Mouse (Mus musculus): ENCODE measurements around the gene Gp1ba.

The Gp1ba gene

GRCm38 (mm10) chr11:70629557-70629956 lies 9.4 kb upstream of the Gp1ba start:
- no peak for DNase-seq

GRCm38 (mm10) chr11:70630129-70630528 lies 8.8 kb upstream of the Gp1ba start:
- peak; percentile 87 for DNase-seq

GRCm38 (mm10) chr11:70635601-70636000 lies 3.3 kb upstream of the Gp1ba start:
- DNase-seq: no peak

GRCm38 (mm10) chr11:70637764-70638163 lies 1.2 kb upstream of the Gp1ba start:
- no peak for DNase-seq

- DNase-seq: no peak
Measured at GRCm38 (mm10) chr11:70638293-70638692, 629 bp upstream of the Gp1ba start.

- DNase-seq: no peak
Measured at GRCm38 (mm10) chr11:70639976-70640375, 1.1 kb downstream of the Gp1ba start.

GRCm38 (mm10) chr11:70641241-70641640 lies 2.3 kb downstream of the Gp1ba start:
- DNase-seq: no peak

- DNase-seq: no peak
Measured at GRCm38 (mm10) chr11:70643051-70643450, 4.1 kb downstream of the Gp1ba start.

- DNase-seq: no peak
Measured at GRCm38 (mm10) chr11:70644564-70645103, 5.7 kb downstream of the Gp1ba start.

- DNase-seq: no peak
Measured at GRCm38 (mm10) chr11:70645461-70646258, 6.7 kb downstream of the Gp1ba start.

- DNase-seq: peak; percentile 63
Measured at GRCm38 (mm10) chr11:70646259-70646555, 7.3 kb downstream of the Gp1ba start.

- peak; percentile 99 for DNase-seq
Measured at GRCm38 (mm10) chr11:70646691-70647650, 8.0 kb downstream of the Gp1ba start, which contains the start of the genes Rnf167 and Slc25a11. TSS of gene Rnf167 (plus strand) at chr11:70647235. TSS of gene Slc25a11 (minus strand) at chr11:70647479.

GRCm38 (mm10) chr11:70647716-70648420 lies 8.9 kb downstream of the Gp1ba start:
- DNase-seq: peak; percentile 48

- no peak for DNase-seq
Measured at GRCm38 (mm10) chr11:70648512-70648911, 9.6 kb downstream of the Gp1ba start.

- DNase-seq: no peak
Measured at GRCm38 (mm10) chr11:70649185-70649734, 10.3 kb downstream of the Gp1ba start.

- DNase-seq: no peak
Measured at GRCm38 (mm10) chr11:70650322-70651175, 11.6 kb downstream of the Gp1ba start.

- DNase-seq: no peak
Measured at GRCm38 (mm10) chr11:70651391-70651790, 12.5 kb downstream of the Gp1ba start.

GRCm38 (mm10) chr11:70652029-70652883 lies 13.3 kb downstream of the Gp1ba start:
- no peak for DNase-seq

GRCm38 (mm10) chr11:70652884-70653344 lies 14.0 kb downstream of the Gp1ba start:
- no peak for DNase-seq

Measured in kidney, adult 9 months (tissue).